Mouse (Mus musculus): ENCODE measurements around the gene Sptan1. TPM values are rescaled to one million over a fixed set of nuclear protein-coding genes. Genes with fewer than 3 reads are reported as not detected.
A peak's percentile ranks its signal among the peaks of the same experiment; 100 is the strongest.
"Not testable (repeated sequence)": the region's sequence is repeated elsewhere in the genome, so short reads cannot be mapped to it uniquely, and the experiment has no call there.

The Sptan1 gene
- total and polyA plus RNA-seq, 2 experiments from 2014 or later = 79.3 to 266 TPM

GRCm38 (mm10) chr2:30049831-30050230 lies 84.5 kb downstream of the Sptan1 start:
- Histone ChIP-seq H3K4me1 (ENCODE audit: control insufficient read depth, insufficient read depth) (0 out of 2 replicates have a peak, but pooled peaks cover 5% of the 10 kb centered on the region), H3K4me2 (ENCODE audit: low read depth, low read length) (no peak overlapping the region), H3K36me3 (replicated peaks; ENCODE audit: control insufficient read depth, insufficient read depth, low read length) (no peaks in the 10 kb centered on the region), H3K27me3 (ENCODE audit: control insufficient read depth, insufficient read depth, low read length) (no peaks in the 10 kb centered on the region), H3K9me3 (replicated peaks; ENCODE audit: control insufficient read depth, low read length) (no peaks in the 10 kb centered on the region), H3K27ac (ENCODE audit: low read depth) (no peak overlapping the region), H3K4me3 (ENCODE audit: low read depth, low read length) (no peak overlapping the region), H3K9ac (replicated peaks; ENCODE audit: low read depth, low read length) (no peak overlapping the region)
- WGBS = 69% methylated on average over 3 of the region's 3 CpGs
- TF ChIP-seq CTCF (IDR thresholded peaks at IDR 0.05; ENCODE audit: low read depth) (no peak), EP300 (IDR thresholded peaks at IDR 0.05; ENCODE audit: low read depth) (no peak)
- DNase-seq (ENCODE audit: low spot score) (no peak), ATAC-seq (ENCODE audit: insufficient read depth, low read depth) (no peak)

- 35% methylated on average over 6 of the region's 6 CpGs for WGBS
- Histone ChIP-seq H3K9me3 (replicated peaks; ENCODE audit: control insufficient read depth, low read length) (no peaks in the 10 kb centered on the region), H3K27me3 (ENCODE audit: control insufficient read depth, insufficient read depth, low read length) (no peaks in the 10 kb centered on the region), H3K4me2 (ENCODE audit: low read depth, low read length) (no peak overlapping the region), H3K4me3 (ENCODE audit: low read depth, low read length) (no peak overlapping the region), H3K4me1 (ENCODE audit: control insufficient read depth, insufficient read depth) (0 out of 2 replicates have a peak, but pooled peaks cover 5% of the 10 kb centered on the region), H3K9ac (replicated peaks; ENCODE audit: low read depth, low read length) (no peak overlapping the region), H3K36me3 (replicated peaks; ENCODE audit: control insufficient read depth, insufficient read depth, low read length) (no peaks in the 10 kb centered on the region), H3K27ac (ENCODE audit: low read depth) (no peak overlapping the region)
- TF ChIP-seq EP300 (IDR thresholded peaks at IDR 0.05; ENCODE audit: low read depth) (no peak), CTCF (IDR thresholded peaks at IDR 0.05; ENCODE audit: low read depth) (peak; percentile 48)
- DNase-seq (ENCODE audit: low spot score) (no peak), ATAC-seq (ENCODE audit: insufficient read depth, low read depth) (no peak)
These were observed 86.8 kb downstream of the Sptan1 start for GRCm38 (mm10) chr2:30051992-30052761.

GRCm38 (mm10) chr2:30055310-30055709 lies 90.0 kb downstream of the Sptan1 start:
- not testable (repeated sequence) for ATAC-seq (ENCODE audit: insufficient read depth, low read depth); H3K27me3 ChIP-seq (ENCODE audit: control insufficient read depth, insufficient read depth, low read length); DNase-seq (ENCODE audit: low spot score); H3K36me3 ChIP-seq (replicated peaks; ENCODE audit: control insufficient read depth, insufficient read depth, low read length); H3K4me3 ChIP-seq (ENCODE audit: low read depth, low read length); H3K4me1 ChIP-seq (ENCODE audit: control insufficient read depth, insufficient read depth); H3K27ac ChIP-seq (ENCODE audit: low read depth); H3K9me3 ChIP-seq (replicated peaks; ENCODE audit: control insufficient read depth, low read length); H3K4me2 ChIP-seq (ENCODE audit: low read depth, low read length); H3K9ac ChIP-seq (replicated peaks; ENCODE audit: low read depth, low read length)
- WGBS = 93% methylated on average over 3 of the region's 3 CpGs

- TF ChIP-seq CTCF (IDR thresholded peaks at IDR 0.05; ENCODE audit: low read depth) = no peak
- no peak for TF ChIP-seq EP300 (IDR thresholded peaks at IDR 0.05; ENCODE audit: low read depth)
- H3K27ac ChIP-seq (ENCODE audit: low read depth) = no peak overlapping the region
- no peaks in the 10 kb centered on the region for H3K9me3 ChIP-seq (replicated peaks; ENCODE audit: control insufficient read depth, low read length)
- no peaks in the 10 kb centered on the region for H3K4me1 ChIP-seq (ENCODE audit: control insufficient read depth, insufficient read depth)
- DNase-seq (ENCODE audit: low spot score) (no peak), ATAC-seq (ENCODE audit: insufficient read depth, low read depth) (no peak)
- H3K36me3 ChIP-seq (replicated peaks; ENCODE audit: control insufficient read depth, insufficient read depth, low read length) = no peaks in the 10 kb centered on the region
- no peak overlapping the region for H3K4me2 ChIP-seq (ENCODE audit: low read depth, low read length)
- no peak overlapping the region for H3K9ac ChIP-seq (replicated peaks; ENCODE audit: low read depth, low read length)
- no peak overlapping the region for H3K4me3 ChIP-seq (ENCODE audit: low read depth, low read length)
- 77% methylated on average over 3 of the region's 3 CpGs for WGBS
- H3K27me3 ChIP-seq (ENCODE audit: control insufficient read depth, insufficient read depth, low read length) = no peaks in the 10 kb centered on the region
These were observed 91.4 kb downstream of the Sptan1 start for GRCm38 (mm10) chr2:30056736-30057135.

- H3K36me3 ChIP-seq (replicated peaks; ENCODE audit: control insufficient read depth, insufficient read depth, low read length) = no peaks in the 10 kb centered on the region
- H3K4me1 ChIP-seq (ENCODE audit: control insufficient read depth, insufficient read depth) = no peaks in the 10 kb centered on the region
- TF ChIP-seq EP300 (IDR thresholded peaks at IDR 0.05; ENCODE audit: low read depth) = no peak
- H3K4me2 ChIP-seq (ENCODE audit: low read depth, low read length) = no peak within 1 kb of the TSS
- H3K9ac ChIP-seq (replicated peaks; ENCODE audit: low read depth, low read length) = no peak within 1 kb of the TSS
- ATAC-seq (ENCODE audit: insufficient read depth, low read depth) = no peak
- DNase-seq (ENCODE audit: low spot score) = no peak
- 41% methylated on average over 12 of the region's 12 CpGs for WGBS
- no peaks in the 10 kb centered on the region for H3K9me3 ChIP-seq (replicated peaks; ENCODE audit: control insufficient read depth, low read length)
- H3K4me3 ChIP-seq (ENCODE audit: low read depth, low read length) = no peak within 1 kb of the TSS
- H3K27ac ChIP-seq (ENCODE audit: low read depth) = no peak within 1 kb of the TSS
- no peaks in the 10 kb centered on the region for H3K27me3 ChIP-seq (ENCODE audit: control insufficient read depth, insufficient read depth, low read length)
These were observed 92.0 kb downstream of the Sptan1 start, which contains the start of gene Set for GRCm38 (mm10) chr2:30057223-30057904. Set (plus strand) TSS chr2:30057378.

All from heart, postnatal 0 days (tissue).